In genomic region chr3:37312370-37312941, GRCm38 (mm10) we compare ENCODE assay signal across 8 mouse cellular contexts. TPM values are rescaled to one million over a fixed set of nuclear protein-coding genes. Genes with fewer than 3 reads are reported as not detected.
DNase-seq lines count a peak whose midpoint lies in the region; ATAC-seq lines count a peak whose summit lies in the region.

TSS of gene Bbs12 (plus strand) at chr3:37312554.
TSS of gene Cetn4 (minus strand) at chr3:37312708.

- H3K4me2 ChIP-seq in heart, embryonic 14.5 days (ENCODE audit: low read length): peak within 1 kb of the TSS; percentile 84
- peak within 1 kb of the TSS; percentile 90 for H3K4me2 ChIP-seq in liver, embryonic 13.5 days
- H3K4me2 ChIP-seq in stomach, embryonic 16.5 days (ENCODE audit: low read depth, low read length): peak within 1 kb of the TSS; percentile 84

- H3K36me3 ChIP-seq in heart, embryonic 14.5 days (ENCODE audit: control insufficient read depth, insufficient read depth, low read length): no peaks in the 10 kb centered on the region
- H3K36me3 ChIP-seq in liver, embryonic 13.5 days: no peaks in the 10 kb centered on the region
- H3K36me3 ChIP-seq in stomach, embryonic 16.5 days (ENCODE audit: control insufficient read depth, insufficient read depth, low read length): no peaks in the 10 kb centered on the region

- no peaks in the 10 kb centered on the region for H3K27me3 ChIP-seq in heart, embryonic 14.5 days (ENCODE audit: control insufficient read depth, insufficient read depth, low read length)
- no peaks in the 10 kb centered on the region for H3K27me3 ChIP-seq in liver, embryonic 13.5 days
- H3K27me3 ChIP-seq in stomach, embryonic 16.5 days (ENCODE audit: control insufficient read depth, insufficient read depth, low read length): no peaks in the 10 kb centered on the region

- under 1% methylated on average over 51 of the region's 54 CpGs for WGBS in heart, embryonic 14.5 days
- WGBS in liver, embryonic 13.5 days (ENCODE audit: insufficient replicate concordance): under 1% methylated on average over 54 of the region's 54 CpGs
- WGBS in stomach, embryonic 16.5 days: under 1% methylated on average over 54 of the region's 54 CpGs

- peak within 1 kb of the TSS; percentile 91 for H3K9ac ChIP-seq in heart, embryonic 14.5 days (ENCODE audit: low read length)
- peak within 1 kb of the TSS; percentile 85 for H3K9ac ChIP-seq in liver, embryonic 13.5 days
- H3K9ac ChIP-seq in stomach, embryonic 16.5 days (ENCODE audit: low read length): peak within 1 kb of the TSS; percentile 94

- peak within 1 kb of the TSS; percentile 68 to 69; a peak in 3 of 4 replicates for H3K27ac ChIP-seq in heart, embryonic 14.5 days (replicated peaks in 1 of 2; ENCODE audit: control insufficient read depth in 1 of 2, insufficient read depth in 1 of 2, low read depth in 2 of 2, low read length in 2 of 2)
- H3K27ac ChIP-seq in liver, embryonic 13.5 days: peak within 1 kb of the TSS; percentile 68
- peak within 1 kb of the TSS; percentile 73 for H3K27ac ChIP-seq in stomach, embryonic 16.5 days (ENCODE audit: low read length)

- peaks cover 3 to 9% of the 10 kb centered on the region in 2 experiments; a peak in 2 of 4 replicates for H3K4me1 ChIP-seq in heart, embryonic 14.5 days (ENCODE audit: control insufficient read depth in 2 of 2, insufficient read depth in 2 of 2, low read length in 2 of 2)
- peaks cover 25% of the 10 kb centered on the region for H3K4me1 ChIP-seq in liver, embryonic 13.5 days (replicated peaks)
- H3K4me1 ChIP-seq in stomach, embryonic 16.5 days (ENCODE audit: control insufficient read depth, insufficient read depth, low read length): peaks cover 9% of the 10 kb centered on the region; the same call in 1 of the 2 replicates

- peak; percentile 96 for DNase-seq in CD4-positive helper T cell, adult 2 months (ENCODE audit: low read depth, low spot score)
- peak; percentile 87 for DNase-seq in brain, embryonic 18.5 days (ENCODE audit: low read depth, low spot score)
- peak; percentile 97 for DNase-seq in kidney, postnatal 14 days
- DNase-seq in liver, embryonic 13.5 days: peak; percentile 89
- peak; percentile 98 for DNase-seq in neural tube, embryonic 10.5 days (ENCODE audit: extremely low spot score, low spot score)

- peak; percentile 100 for ATAC-seq in erythroid progenitor cell, adult 5-6 weeks (replicated peaks; ENCODE audit: low FRiP score, poor library complexity, severe bottlenecking)
- peak; percentile 99 for ATAC-seq in heart, embryonic 14.5 days (ENCODE audit: insufficient number of reproducible peaks, insufficient read depth, low FRiP score, low read depth)
- peak; percentile 99 for ATAC-seq in liver, embryonic 13.5 days (ENCODE audit: low read depth)
- ATAC-seq in stomach, embryonic 16.5 days (ENCODE audit: insufficient read depth, low FRiP score): peak; percentile 100

- H3K4me3 ChIP-seq in heart, embryonic 14.5 days (ENCODE audit: control insufficient read depth in 1 of 2, insufficient read depth in 1 of 2, low read depth in 1 of 2, low read length in 2 of 2): peak within 1 kb of the TSS; percentile 86 to 92
- peak within 1 kb of the TSS; percentile 80 for H3K4me3 ChIP-seq in liver, embryonic 13.5 days (replicated peaks)
- peak within 1 kb of the TSS; percentile 88 for H3K4me3 ChIP-seq in stomach, embryonic 16.5 days (replicated peaks; ENCODE audit: low read length)

- H3K9me3 ChIP-seq in heart, embryonic 14.5 days (ENCODE audit: control insufficient read depth, low read length): no peaks in the 10 kb centered on the region
- no peaks in the 10 kb centered on the region for H3K9me3 ChIP-seq in liver, embryonic 13.5 days (replicated peaks)
- H3K9me3 ChIP-seq in stomach, embryonic 16.5 days (replicated peaks; ENCODE audit: control insufficient read depth, low read length): no peaks in the 10 kb centered on the region

RNA-seq across cellular contexts. Expression of gene Bbs12, which starts in this region (rescaled TPM):
- total RNA-seq in erythroid progenitor cell, adult 5-6 weeks (2015; ENCODE audit: low replicate concordance): 0.72 TPM in 1 of 2 replicates, not detected in the other
- 0.83 and 2.6 TPM in 2 replicates for total RNA-seq in erythroid progenitor cell, adult 5-6 weeks (2017; ENCODE audit: low replicate concordance)
- 4.9 TPM in 2 replicates for polyA plus RNA-seq in heart, embryonic 14.5 days (2014; fragmentation: Nextera tagmentation; extraction: Ambion mirVana)
- polyA plus RNA-seq in liver, embryonic 13.5 days (2015; fragmentation: Nextera tagmentation; extraction: Ambion mirVana): 4.0 and 5.1 TPM in 2 replicates
- polyA plus RNA-seq in stomach, embryonic 16.5 days (2015; fragmentation: Nextera tagmentation; extraction: Ambion mirVana): 5.6 and 6.5 TPM in 2 replicates

RNA-seq across cellular contexts. Expression of gene Cetn4, which starts in this region (rescaled TPM):
- total RNA-seq in erythroid progenitor cell, adult 5-6 weeks (2015; ENCODE audit: low replicate concordance): 1.8 and 12.6 TPM in 2 replicates
- total RNA-seq in erythroid progenitor cell, adult 5-6 weeks (2017; ENCODE audit: low replicate concordance): 2.1 and 16.5 TPM in 2 replicates
- polyA plus RNA-seq in heart, embryonic 14.5 days (2014; fragmentation: Nextera tagmentation; extraction: Ambion mirVana): 0.50 and 0.67 TPM in 2 replicates
- 2.1 and 3.0 TPM in 2 replicates for polyA plus RNA-seq in liver, embryonic 13.5 days (2015; fragmentation: Nextera tagmentation; extraction: Ambion mirVana)
- polyA plus RNA-seq in stomach, embryonic 16.5 days (2015; fragmentation: Nextera tagmentation; extraction: Ambion mirVana): 2.5 and 3.0 TPM in 2 replicates

Comparison
In these comparisons a context has a peak if more than half of its experiments do, and no peak if none do; other contexts are left out.
1. Peak in every context shown above with its lines: DNase-seq, ATAC-seq, H3K4me3 ChIP-seq and H3K27ac ChIP-seq.